Mouse (Mus musculus) kidney, postnatal 0 days (tissue): Measurements from ENCODE around the gene Slc35e3. TPM values are rescaled to one million over a fixed set of nuclear protein-coding genes. Genes with fewer than 3 reads are reported as not detected.

Source experiments
- ATAC-seq: fragments of 200-750 bp; cut with Nextera tagmentation; replicated peaks from 2 replicates; pipeline ENCODE4 v1.8.0; 2017; ENCODE audit warnings: low read depth, moderate number of reproducible peaks, moderate TSS enrichment, moderate library complexity; ENCODE audit not compliant: low FRiP score
- DNase-seq: peaks from one replicate; pipeline ENCODE4 v3.0.0-alpha.2; 2016; ENCODE audit warnings: low spot score
- H3K27ac ChIP-seq: fragments of 300-500 bp; sonication (generic); 2 replicates; pipeline ENCODE4 v1.5.1; 2014; ENCODE audit warnings: mild to moderate bottlenecking
- H3K27me3 ChIP-seq: fragments of 300-500 bp; sonication (generic); 2 replicates; pipeline ENCODE4 v1.6.1; 2014; ENCODE audit warnings: low read length, mixed read lengths; ENCODE audit not compliant: insufficient read depth
- H3K36me3 ChIP-seq: fragments of 300-500 bp; sonication (generic); 2 replicates; pipeline ENCODE4 v1.6.1; 2014; ENCODE audit warnings: low read length, mixed read lengths; ENCODE audit not compliant: insufficient read depth
- H3K4me1 ChIP-seq: fragments of 300-500 bp; sonication (generic); replicated peaks from 2 replicates; pipeline ENCODE4 v1.6.1; 2014; ENCODE audit warnings: antibody characterized with exemption, low read length, mixed read lengths; ENCODE audit not compliant: insufficient read depth
- H3K4me2 ChIP-seq: fragments of 300-500 bp; sonication (generic); 2 replicates; pipeline ENCODE4 v1.6.1; 2014; ENCODE audit warnings: mild to moderate bottlenecking, low read length, moderate library complexity, mixed read lengths
- H3K4me3 ChIP-seq: fragments of 300-500 bp; sonication (generic); replicated peaks from 2 replicates; pipeline ENCODE4 v1.5.1; 2014; ENCODE audit warnings: low read depth, low read length
- H3K9ac ChIP-seq: fragments of 300-500 bp; sonication (generic); 2 replicates; pipeline ENCODE4 v1.6.1; 2014; ENCODE audit warnings: low read depth, low read length
- H3K9me3 ChIP-seq: fragments of 300-500 bp; sonication (generic); replicated peaks from 2 replicates; pipeline ENCODE4 v1.6.1; 2016; ENCODE audit warnings: low read length, inconsistent platforms, mixed read lengths
- CTCF ChIP-seq: IDR thresholded peaks from 2 replicates; pipeline ENCODE4 v1.5.1; 2016; ENCODE audit warnings: antibody characterized with exemption, low read depth, mild to moderate bottlenecking, moderate library complexity
- WGBS: fragments of 180-500 bp; shearing (Covaris S2); extraction: QIAGEN DNeasy Blood & Tissue Kit; methylation state at CpG from one replicate; pipeline ENCODE4 v1.1.7; 2014; 5-methylcytosine and 5-hydroxymethylcytosine counted together
- polyA plus RNA-seq: library from polyadenylated mRNA; unstranded; fragments of >200 nt; fragmentation: Nextera tagmentation; extraction: Ambion mirVana; gene quantifications from 2 replicates; pipeline ENCODE4 v1.2.1, GENCODE M21; 2015

Gene Slc35e3
- polyA plus RNA-seq, 1 experiment from 2014 or later = 13.1 TPM

DNA sequence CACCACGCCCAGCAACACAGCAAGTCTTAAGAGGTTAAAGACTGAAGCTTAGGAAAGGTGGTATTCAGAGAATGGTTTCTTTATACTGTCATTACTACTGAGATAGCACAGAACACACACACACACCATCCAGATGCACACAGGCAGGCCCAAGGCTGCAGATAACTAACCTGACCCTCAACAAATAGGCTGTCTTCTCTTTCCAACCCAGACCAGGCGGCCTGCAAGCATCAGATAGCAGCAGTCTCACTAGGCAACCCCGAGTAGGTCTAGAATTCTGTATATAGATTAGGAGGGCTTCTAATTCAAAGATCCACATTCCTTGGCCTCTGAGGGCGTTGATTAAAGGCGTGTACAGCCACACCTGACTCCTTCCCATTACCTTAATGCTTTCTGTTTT is 14.0 kb downstream of the Slc35e3 start:
- no peak for ATAC-seq
- no peaks in the 10 kb centered on the region for H3K9me3 ChIP-seq
- no peak for TF ChIP-seq CTCF
- H3K36me3 ChIP-seq = peaks cover 6% of the 10 kb centered on the region; the same call in 1 of the 2 replicates
- 94% methylated on average over 5 of the region's 5 CpGs for whole genome bisulfite sequencing
- no peaks in the 10 kb centered on the region for H3K4me1 ChIP-seq
- H3K4me3 ChIP-seq = no peak overlapping the region
- no peaks in the 10 kb centered on the region for H3K27me3 ChIP-seq
- H3K27ac ChIP-seq = no peak overlapping the region
- H3K9ac ChIP-seq = no peak overlapping the region
- no peak overlapping the region for H3K4me2 ChIP-seq
- no peak for DNase-seq

DNA sequence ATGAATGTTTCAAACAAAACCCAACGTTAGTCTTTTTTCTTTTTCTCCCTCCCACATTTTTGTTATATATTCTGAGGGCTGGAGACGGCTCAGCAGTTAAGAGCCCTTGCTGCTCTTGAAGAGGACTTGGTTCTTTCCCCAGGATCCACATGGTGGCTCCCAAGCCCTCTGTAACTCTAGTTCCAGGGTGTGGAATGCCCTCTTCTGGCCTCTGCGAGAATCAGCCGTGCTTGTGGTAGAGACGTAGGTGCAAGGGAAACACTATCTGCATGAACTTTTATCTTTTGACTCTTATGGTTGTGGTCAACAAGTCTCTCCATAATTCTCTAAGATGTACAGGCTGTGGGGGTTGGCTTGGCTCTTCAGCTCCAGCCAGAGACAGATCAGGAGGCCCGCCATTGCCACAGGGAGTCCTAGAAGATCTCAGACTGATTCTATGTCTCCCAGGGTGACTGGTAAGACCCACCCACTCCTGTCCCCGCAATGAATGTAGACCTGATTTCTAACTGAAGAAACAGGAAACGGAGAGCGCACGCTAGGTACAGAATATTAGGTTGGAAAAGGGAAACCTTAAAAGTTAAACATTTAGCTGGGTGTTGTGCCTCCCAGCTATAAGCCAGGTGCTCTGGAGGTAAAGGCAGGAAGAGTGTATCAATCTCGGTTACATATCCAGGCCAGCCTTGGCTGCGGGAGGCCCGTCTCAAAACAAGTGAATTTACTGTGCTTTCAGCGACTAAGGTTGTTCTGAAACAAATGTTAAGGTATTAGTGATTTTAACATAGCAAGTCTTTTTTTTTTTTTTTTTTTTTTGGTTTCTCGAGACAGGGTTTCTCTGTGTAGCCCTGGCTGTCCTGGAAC is 14.7 kb downstream of the Slc35e3 start:
- 0 out of 2 replicates have a peak, but pooled peaks have one; percentile 38 for ATAC-seq
- 46% methylated on average over 14 of the region's 15 CpGs for WGBS

DNA sequence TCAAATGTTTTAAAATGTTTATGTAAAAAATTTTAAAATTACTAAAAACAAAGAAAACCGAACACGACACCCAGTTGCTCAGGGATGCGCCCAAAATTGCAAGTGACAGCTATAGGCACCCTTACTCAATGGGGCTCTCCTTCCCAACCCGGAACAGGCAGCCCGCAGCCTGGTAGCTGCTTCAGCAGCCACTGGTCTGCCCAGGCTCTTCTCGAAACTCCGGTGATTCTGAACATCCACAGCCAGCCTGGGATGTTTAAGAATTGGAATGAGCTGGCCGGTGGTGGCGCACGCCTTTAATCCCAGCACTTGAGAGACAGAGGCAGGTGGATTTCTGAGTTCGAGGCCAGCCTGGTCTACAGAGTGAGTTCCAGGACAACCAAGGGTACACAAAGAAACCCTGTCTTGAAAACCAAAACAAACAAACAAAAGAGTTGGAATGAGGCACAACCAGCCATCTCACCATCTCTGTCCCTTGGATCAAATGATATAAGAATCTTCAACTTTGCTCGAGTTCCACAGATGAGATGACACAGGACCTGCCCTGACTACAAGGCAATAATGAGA is 15.4 kb downstream of the Slc35e3 start:
- ATAC-seq = no peak
- H3K4me1 ChIP-seq = no peaks in the 10 kb centered on the region
- 93% methylated on average over 12 of the region's 12 CpGs for WGBS

More for the DNA sequence above, 14.7 kb downstream of the Slc35e3 start:
- no peaks in the 10 kb centered on the region for H3K9me3 ChIP-seq
- no peaks in the 10 kb centered on the region for H3K27me3 ChIP-seq
- no peaks in the 10 kb centered on the region for H3K4me1 ChIP-seq
- TF ChIP-seq CTCF = peak; percentile 85
- peak; percentile 81 for DNase-seq
- H3K27ac ChIP-seq = no peak overlapping the region
- no peak overlapping the region for H3K9ac ChIP-seq
- no peak overlapping the region for H3K4me3 ChIP-seq
- peaks cover 5% of the 10 kb centered on the region; the same call in 1 of the 2 replicates for H3K36me3 ChIP-seq
- peak overlapping the region; percentile 21; the same call in 1 of the 2 replicates for H3K4me2 ChIP-seq

DNA sequence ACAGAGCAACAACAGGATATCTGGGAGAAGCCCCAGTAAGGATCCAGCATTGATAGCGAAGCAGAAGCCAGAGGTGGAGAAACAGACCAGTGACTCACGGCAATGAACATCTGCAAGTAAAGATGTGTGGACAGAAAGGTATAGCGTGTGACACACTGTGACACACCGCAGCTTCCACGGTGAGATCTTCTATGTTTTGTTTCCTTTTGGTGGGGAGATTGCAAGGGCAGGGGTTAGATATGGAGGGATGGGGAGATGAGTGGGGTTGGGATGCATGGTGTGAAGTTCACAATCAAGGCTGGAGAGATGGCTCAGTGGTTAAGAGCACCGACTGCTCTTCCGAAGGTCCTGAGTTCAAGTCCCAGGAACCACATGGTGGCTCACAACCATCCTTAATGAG is 16.0 kb downstream of the Slc35e3 start:
- no peak overlapping the region for H3K4me2 ChIP-seq
- ATAC-seq (no peak), DNase-seq (no peak)
- no peaks in the 10 kb centered on the region for H3K27me3 ChIP-seq
- H3K4me1 ChIP-seq = no peaks in the 10 kb centered on the region
- H3K9ac ChIP-seq = no peak overlapping the region
- WGBS = 95% methylated on average over 7 of the region's 7 CpGs
- no peak overlapping the region for H3K27ac ChIP-seq
- no peaks in the 10 kb centered on the region for H3K9me3 ChIP-seq
- H3K36me3 ChIP-seq = no peaks in the 10 kb centered on the region
- H3K4me3 ChIP-seq = no peak overlapping the region
- no peak for TF ChIP-seq CTCF

More for the DNA sequence above, 15.4 kb downstream of the Slc35e3 start:
- Histone ChIP-seq H3K27ac (no peak overlapping the region), H3K9me3 (no peaks in the 10 kb centered on the region), H3K27me3 (no peaks in the 10 kb centered on the region), H3K4me2 (no peak overlapping the region), H3K36me3 (no peaks in the 10 kb centered on the region), H3K9ac (no peak overlapping the region), H3K4me3 (no peak overlapping the region)
- DNase-seq = no peak
- no peak for TF ChIP-seq CTCF

DNA sequence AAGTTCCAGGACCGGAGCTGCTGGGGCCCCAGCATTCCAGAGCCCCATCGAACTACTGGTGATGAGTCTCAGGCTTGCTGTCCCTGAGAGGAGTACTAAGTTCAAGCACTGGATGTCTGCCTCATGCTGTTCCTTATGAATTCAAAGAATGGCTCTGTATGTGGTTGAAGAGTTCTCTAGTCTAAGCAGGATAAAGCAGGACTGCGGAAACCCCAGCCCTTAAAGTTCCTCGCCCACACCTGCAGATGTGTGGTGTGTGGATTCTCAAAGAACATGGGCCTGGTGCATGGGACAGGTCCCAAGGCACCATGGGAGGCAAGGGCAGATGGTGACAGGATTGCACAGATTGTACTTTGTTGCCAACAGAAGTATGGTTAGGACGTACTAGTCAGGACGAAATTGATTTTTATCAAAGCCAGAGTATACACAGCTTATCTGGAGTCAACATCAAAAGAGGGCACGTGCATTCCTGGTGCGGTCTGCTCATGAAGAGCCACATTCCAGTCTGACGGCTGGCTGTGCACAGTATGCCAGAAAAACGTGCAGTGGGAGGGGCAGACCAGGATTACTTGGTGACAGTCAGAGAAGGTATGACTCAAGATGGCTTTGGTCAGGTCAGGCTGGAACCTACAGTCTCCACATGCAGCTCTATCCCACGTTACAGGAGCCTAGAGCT is 16.9 kb downstream of the Slc35e3 start:
- Histone ChIP-seq H3K27ac (no peak overlapping the region), H3K27me3 (no peaks in the 10 kb centered on the region), H3K36me3 (no peaks in the 10 kb centered on the region), H3K9ac (no peak overlapping the region), H3K9me3 (no peaks in the 10 kb centered on the region), H3K4me2 (no peak overlapping the region), H3K4me1 (no peaks in the 10 kb centered on the region), H3K4me3 (no peak overlapping the region)
- DNase-seq (no peak), ATAC-seq (no peak; the same call in 1 of the 2 replicates)
- 72% methylated on average over 11 of the region's 11 CpGs for WGBS
- no peak for TF ChIP-seq CTCF

DNA sequence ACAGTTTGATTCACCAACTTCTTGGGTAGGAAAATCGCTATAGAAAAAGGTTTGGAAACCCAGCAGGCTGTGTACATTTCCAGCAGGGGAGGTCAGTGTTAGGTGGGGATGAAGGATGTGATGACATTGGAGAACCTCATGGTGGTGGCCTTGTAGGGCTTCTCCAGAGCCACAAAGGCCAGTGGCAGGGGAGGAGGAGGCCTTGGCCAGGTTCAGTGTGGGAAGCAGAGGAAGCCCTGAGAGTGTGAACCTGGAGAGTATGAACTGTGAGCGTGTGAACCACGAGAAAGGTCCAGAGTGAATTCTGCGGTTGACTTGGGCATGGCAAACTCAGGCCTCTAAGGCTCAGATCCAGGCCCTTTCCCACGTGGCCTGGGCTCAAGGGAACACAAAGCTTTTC is 17.6 kb downstream of the Slc35e3 start:
- Histone ChIP-seq H3K4me3 (no peak overlapping the region), H3K27ac (no peak overlapping the region), H3K9ac (no peak overlapping the region), H3K4me1 (no peaks in the 10 kb centered on the region), H3K27me3 (no peaks in the 10 kb centered on the region), H3K4me2 (no peak overlapping the region), H3K36me3 (no peaks in the 10 kb centered on the region), H3K9me3 (no peaks in the 10 kb centered on the region)
- TF ChIP-seq CTCF = no peak
- no peak for DNase-seq
- WGBS = 79% methylated on average over 5 of the region's 5 CpGs
- no peak for ATAC-seq
